Mouse (Mus musculus): ENCODE measurements at regions not wholly inside any gene's neighbourhood (a gene's known extent, or its start where the extent isn't known, plus 50 kb on each side); places are given as distances from the start of the nearest gene placed in this dataset.

- peak; percentile 14 to 41 for DNase-seq (ENCODE audit: low spot score in 2 of 2)
These were observed 713.1 kb downstream of the Epha7 start for GRCm38 (mm10) chr4:29525769-29526658.
